Mouse (Mus musculus) brain, embryonic 14.5 days (tissue): Measurements from ENCODE around the gene Fubp1.

ENCODE experiments used
- CTCF ChIP-seq: fragments of 200-500 bp; IDR thresholded peaks from 2 replicates; pipeline ENCODE4 v1.5.1; 2012; ENCODE audit warnings: inconsistent platforms, mild to moderate bottlenecking, moderate library complexity, borderline replicate concordance; ENCODE audit not compliant: insufficient read depth, insufficient read length; ENCODE audit errors: extremely low read depth
- POLR2A ChIP-seq: fragments of 200-500 bp; IDR thresholded peaks from 2 replicates; pipeline ENCODE4 v1.6.1; 2012; ENCODE audit warnings: mild to moderate bottlenecking, inconsistent platforms, borderline replicate concordance; ENCODE audit not compliant: poor library complexity, insufficient read depth, insufficient read length, severe bottlenecking; ENCODE audit errors: extremely low read depth

DNA sequence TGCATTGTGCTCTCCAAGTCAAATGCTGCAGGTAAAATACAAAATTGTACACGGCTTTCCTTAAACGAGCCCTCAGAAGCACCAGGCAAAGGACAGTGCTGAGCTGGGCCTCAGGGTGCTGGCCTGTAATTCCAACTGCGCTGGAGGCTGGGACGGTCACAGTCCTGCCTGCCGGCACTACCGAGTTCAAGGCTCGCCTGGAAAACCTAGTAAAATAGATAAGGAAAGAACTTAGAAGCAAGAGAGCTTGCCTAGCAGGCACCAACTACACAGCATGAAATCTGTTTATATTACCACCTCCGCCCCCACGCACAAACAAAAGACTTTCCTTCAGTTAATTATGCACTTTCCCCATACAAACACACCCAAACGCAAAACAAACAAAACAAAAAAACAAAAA is 54.2 kb downstream of the Fubp1 start:
- no peak for TF ChIP-seq CTCF
- TF ChIP-seq POLR2A = no peak
